In the genomic region with DNA sequence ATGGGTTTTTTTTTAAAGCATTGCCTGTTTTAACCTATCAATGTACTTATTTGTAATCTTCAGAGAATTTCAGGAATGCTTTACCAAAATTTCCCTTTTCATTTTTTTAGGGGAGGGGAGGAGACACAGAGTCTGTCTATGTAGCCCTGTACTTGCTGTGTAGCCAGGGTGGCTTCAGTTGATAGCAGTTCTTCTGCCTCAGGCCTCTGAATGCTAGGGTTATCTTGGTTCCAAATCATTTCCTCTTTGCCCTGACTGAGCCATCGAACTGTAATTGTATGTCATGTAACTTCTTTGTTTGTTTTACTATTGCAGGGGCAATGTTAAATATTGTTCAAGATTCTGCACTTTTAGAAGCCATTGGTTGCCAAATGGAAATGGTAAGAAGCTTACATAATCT, we compare ENCODE assay signal across 30 mouse cellular contexts. TPM values are rescaled to one million over a fixed set of nuclear protein-coding genes. Genes with fewer than 3 reads are reported as not detected.
DNase-seq lines count a peak whose midpoint lies in the region; ATAC-seq and TF ChIP-seq lines count a peak whose summit lies in the region.
"Had no signal": no experiment of that assay in that cellular context is flagged by ENCODE, and none has a peak within 500 bp of the region (broad histone marks: within the 10 kb centered on the region; RNA-seq: fewer than 3 reads in every experiment).

No protein-coding gene starts in this region.

- no peaks in the 10 kb centered on the region for H3K9me3 ChIP-seq in liver, embryonic 11.5 days (ENCODE audit: control insufficient read depth, low read length)
- no peaks in the 10 kb centered on the region for H3K9me3 ChIP-seq in liver, postnatal 0 days (ENCODE audit: low read length)
- no peaks in the 10 kb centered on the region for H3K9me3 ChIP-seq in G1E (replicated peaks)
- H3K9me3 ChIP-seq in kidney, embryonic 14.5 days (ENCODE audit: control insufficient read depth, low read length): no peaks in the 10 kb centered on the region
- H3K9me3 ChIP-seq in midbrain, embryonic 14.5 days (ENCODE audit: control insufficient read depth, low read length): no peaks in the 10 kb centered on the region
- H3K9me3 ChIP-seq: embryonic facial prominence, embryonic 13.5 days; embryonic facial prominence, embryonic 15.5 days; forebrain, embryonic 13.5 days; forebrain, embryonic 15.5 days had no signal

- peak; percentile 73; the same call in 1 of the 2 replicates for ATAC-seq in liver, embryonic 11.5 days (replicated peaks; ENCODE audit: low FRiP score)
- ATAC-seq in liver, postnatal 0 days: no peak
- peak; percentile 78 for ATAC-seq in G1E (ENCODE audit: extremely low read depth, insufficient number of reproducible peaks, low FRiP score, poor library complexity, severe bottlenecking)
- no peak for ATAC-seq in kidney, embryonic 14.5 days (ENCODE audit: low FRiP score, low TSS enrichment)
- no peak for ATAC-seq in midbrain, embryonic 14.5 days (ENCODE audit: low FRiP score, low TSS enrichment)
- ATAC-seq: activated CD4-positive, CD25-positive, alpha-beta regulatory T cell, adult 4 months; CD4-positive, CD25-positive, alpha-beta regulatory T cell, adult 4 months; forebrain, embryonic 13.5 days; forebrain, embryonic 15.5 days; forebrain, postnatal 0 days; Patski had no signal

- 44% methylated on average over 1 of the region's 1 CpGs for WGBS in liver, embryonic 11.5 days
- WGBS in liver, postnatal 0 days (ENCODE audit: insufficient replicate concordance): 19% methylated on average over 1 of the region's 1 CpGs
- WGBS in kidney, embryonic 14.5 days: 69% methylated on average over 1 of the region's 1 CpGs
- 96% methylated on average over 1 of the region's 1 CpGs for WGBS in midbrain, embryonic 14.5 days

- H3K4me3 ChIP-seq in liver, embryonic 11.5 days (ENCODE audit: low read depth, low read length): no peak overlapping the region
- no peak overlapping the region for H3K4me3 ChIP-seq in liver, postnatal 0 days (ENCODE audit: low read depth, low read length)
- H3K4me3 ChIP-seq in G1E (ENCODE audit: low read depth, low read length): no peak overlapping the region
- H3K4me3 ChIP-seq in embryonic fibroblast, embryonic 13.5 days (ENCODE audit: insufficient read depth, low read length): no peak overlapping the region
- no peak overlapping the region for H3K4me3 ChIP-seq in kidney, embryonic 14.5 days (ENCODE audit: low read length)
- H3K4me3 ChIP-seq in midbrain, embryonic 14.5 days (replicated peaks; ENCODE audit: low read depth, low read length): no peak overlapping the region
- H3K4me3 ChIP-seq: embryonic facial prominence, embryonic 13.5 days; embryonic facial prominence, embryonic 15.5 days; forebrain, embryonic 13.5 days; forebrain, embryonic 15.5 days had no signal

- no peaks in the 10 kb centered on the region for H3K27me3 ChIP-seq in liver, embryonic 11.5 days (replicated peaks; ENCODE audit: control insufficient read depth, insufficient read depth, low read length)
- H3K27me3 ChIP-seq in liver, postnatal 0 days (ENCODE audit: insufficient read depth, low read length): no peaks in the 10 kb centered on the region
- no peaks in the 10 kb centered on the region for H3K27me3 ChIP-seq in G1E (ENCODE audit: insufficient read depth, low read length)
- H3K27me3 ChIP-seq in kidney, embryonic 14.5 days (ENCODE audit: control insufficient read depth, insufficient read depth, low read length): no peaks in the 10 kb centered on the region
- H3K27me3 ChIP-seq in midbrain, embryonic 14.5 days (ENCODE audit: control insufficient read depth, insufficient read depth, low read length): no peaks in the 10 kb centered on the region
- H3K27me3 ChIP-seq: CH12.LX; embryonic facial prominence, embryonic 13.5 days; embryonic facial prominence, embryonic 15.5 days; forebrain, embryonic 13.5 days; forebrain, embryonic 15.5 days; Patski had no signal

- 0 out of 2 replicates have a peak, but pooled peaks cover 3% of the 10 kb centered on the region for H3K36me3 ChIP-seq in liver, embryonic 11.5 days (ENCODE audit: control insufficient read depth, insufficient read depth, low read length)
- peaks cover 46% of the 10 kb centered on the region for H3K36me3 ChIP-seq in liver, postnatal 0 days (replicated peaks; ENCODE audit: insufficient read depth, low read length)
- H3K36me3 ChIP-seq in G1E (replicated peaks): peaks cover 70% of the 10 kb centered on the region
- H3K36me3 ChIP-seq in kidney, embryonic 14.5 days (ENCODE audit: control insufficient read depth, insufficient read depth, low read length): peaks cover 45% of the 10 kb centered on the region
- H3K36me3 ChIP-seq in midbrain, embryonic 14.5 days (ENCODE audit: control insufficient read depth, insufficient read depth, low read length): peaks cover 70% of the 10 kb centered on the region

- no peak for TF ChIP-seq EP300 in liver, postnatal 0 days (IDR thresholded peaks at IDR 0.05; ENCODE audit: low read depth)

- peaks cover 4% of the 10 kb centered on the region; the same call in 1 of the 2 replicates for H3K4me1 ChIP-seq in liver, embryonic 11.5 days (replicated peaks; ENCODE audit: control insufficient read depth, insufficient read depth, low read length)
- H3K4me1 ChIP-seq in liver, postnatal 0 days (ENCODE audit: insufficient read depth): no peaks in the 10 kb centered on the region
- H3K4me1 ChIP-seq in G1E (ENCODE audit: insufficient read depth, low read depth, low read length): no peaks in the 10 kb centered on the region
- H3K4me1 ChIP-seq in embryonic fibroblast, embryonic 13.5 days (ENCODE audit: control insufficient read depth, insufficient read depth, low read length): 0 out of 2 replicates have a peak, but pooled peaks cover 3% of the 10 kb centered on the region
- H3K4me1 ChIP-seq in kidney, embryonic 14.5 days (ENCODE audit: control insufficient read depth, insufficient read depth, low read length): no peaks in the 10 kb centered on the region
- H3K4me1 ChIP-seq in midbrain, embryonic 14.5 days (ENCODE audit: control insufficient read depth, insufficient read depth, low read length): no peaks in the 10 kb centered on the region
- H3K4me1 ChIP-seq: embryonic facial prominence, embryonic 13.5 days; embryonic facial prominence, embryonic 15.5 days; forebrain, embryonic 13.5 days; forebrain, embryonic 15.5 days had no signal

- H3K4me2 ChIP-seq in liver, embryonic 11.5 days: no peak overlapping the region
- no peak overlapping the region for H3K4me2 ChIP-seq in liver, postnatal 0 days (ENCODE audit: low read depth, low read length)
- no peak overlapping the region for H3K4me2 ChIP-seq in kidney, embryonic 14.5 days (replicated peaks; ENCODE audit: low read depth, low read length)
- no peak overlapping the region for H3K4me2 ChIP-seq in midbrain, embryonic 14.5 days (ENCODE audit: low read length)
- H3K4me2 ChIP-seq: embryonic facial prominence, embryonic 13.5 days; embryonic facial prominence, embryonic 15.5 days; forebrain, embryonic 13.5 days; forebrain, embryonic 15.5 days had no signal

- no peak overlapping the region for H3K27ac ChIP-seq in liver, embryonic 11.5 days (ENCODE audit: low read depth, low read length)
- H3K27ac ChIP-seq in liver, postnatal 0 days (ENCODE audit: low read depth): no peak overlapping the region
- peak overlapping the region; percentile 58; the same call in 1 of the 2 replicates for H3K27ac ChIP-seq in embryonic fibroblast, embryonic 13.5 days (ENCODE audit: insufficient read depth, low read length)
- no peak overlapping the region for H3K27ac ChIP-seq in kidney, embryonic 14.5 days (ENCODE audit: low read depth, low read length)
- H3K27ac ChIP-seq in midbrain, embryonic 14.5 days (replicated peaks; ENCODE audit: low read depth, low read length): no peak overlapping the region
- H3K27ac ChIP-seq: embryonic facial prominence, embryonic 13.5 days; embryonic facial prominence, embryonic 15.5 days; forebrain, embryonic 13.5 days; forebrain, embryonic 15.5 days had no signal

- H3K9ac ChIP-seq in liver, embryonic 11.5 days (ENCODE audit: low read depth, low read length): no peak overlapping the region
- H3K9ac ChIP-seq in liver, postnatal 0 days (replicated peaks): no peak overlapping the region
- no peak overlapping the region for H3K9ac ChIP-seq in kidney, embryonic 14.5 days (ENCODE audit: low read depth, low read length)
- no peak overlapping the region for H3K9ac ChIP-seq in midbrain, embryonic 14.5 days (replicated peaks; ENCODE audit: low read length)
- H3K9ac ChIP-seq: embryonic facial prominence, embryonic 13.5 days; embryonic facial prominence, embryonic 15.5 days; forebrain, embryonic 13.5 days; forebrain, embryonic 15.5 days; forebrain, postnatal 0 days had no signal

- DNase-seq in liver, embryonic 11.5 days (ENCODE audit: low spot score): no peak
- DNase-seq in liver, postnatal 0 days: no peak
- DNase-seq in G1E (ENCODE audit: low spot score) (no peak), MEL-GATA-1-ER (ENCODE audit: extremely low read depth, low read depth) (peak; percentile 34)
- DNase-seq in gastrocnemius, postnatal 4 days (ENCODE audit: low spot score in 2 of 2): no peak
- no peak for DNase-seq in midbrain, embryonic 14.5 days
- DNase-seq: adrenal gland, adult 8-10 months; adrenal gland, postnatal 14 days; adrenal gland, postnatal 36 days; B cell, adult 2 months; cerebellum, adult 18-20 months; cerebellum, adult 8-10 months; cerebellum, adult 9-11 months; cerebellum, postnatal 14 days; cerebellum, postnatal 36 days; embryo, embryonic 11 days; forebrain, postnatal 0 days had no signal

- no peak for TF ChIP-seq CTCF in liver, postnatal 0 days (IDR thresholded peaks at IDR 0.05; ENCODE audit: low read depth)
- TF ChIP-seq CTCF in G1E (IDR thresholded peaks at IDR 0.05; ENCODE audit: low read depth, low read length): no peak
- TF ChIP-seq CTCF in embryonic fibroblast, embryonic 13.5 days (IDR thresholded peaks at IDR 0.05; ENCODE audit: borderline replicate concordance, insufficient read depth, low read length): no peak

- TF ChIP-seq POLR2A in embryonic fibroblast, embryonic 13.5 days (IDR thresholded peaks at IDR 0.05; ENCODE audit: low read depth, low read length): no peak

RNA-seq across cellular contexts. Expression of a gene that starts 36.2 kb away (rescaled TPM):
- polyA plus RNA-seq in liver, embryonic 11.5 days (2014; fragmentation: Nextera tagmentation; extraction: Ambion mirVana): 11.6 and 14.3 TPM in 2 replicates
- 4.3 and 5.1 TPM in 2 replicates for polyA plus RNA-seq in liver, postnatal 0 days (2015; fragmentation: Nextera tagmentation; extraction: Ambion mirVana)
- 68.1 and 79.9 TPM in 2 replicates for total RNA-seq in G1E (2014; fragmentation: Nextera tagmentation)
- total RNA-seq in G1E (2017): 42.6 and 47.8 TPM in 2 replicates
- 2.6 and 3.0 TPM in 2 replicates for polyA plus RNA-seq in G1E (2012)
- polyA plus RNA-seq in embryonic fibroblast, embryonic 13.5 days (2011; ENCODE audit: insufficient read length, low read depth, missing spikeins): 49.5 and 55.2 TPM in 2 replicates
- 10 to 100 TPM; 25.6 to 27.4 TPM for total RNA-seq in gastrocnemius, postnatal 4 days (2021)
- 20.0 and 25.9 TPM in 2 replicates for polyA plus RNA-seq in kidney, embryonic 14.5 days (2014; fragmentation: Nextera tagmentation; extraction: Ambion mirVana)
- 31.4 and 32.6 TPM in 2 replicates for polyA plus RNA-seq in midbrain, embryonic 14.5 days (2014; fragmentation: Nextera tagmentation; extraction: Ambion mirVana)

RNA-seq across cellular contexts. Expression of a gene that starts 56.6 kb away (rescaled TPM):
- polyA plus RNA-seq in liver, embryonic 11.5 days (2014; fragmentation: Nextera tagmentation; extraction: Ambion mirVana): not detected in 2 replicates
- polyA plus RNA-seq in liver, postnatal 0 days (2015; fragmentation: Nextera tagmentation; extraction: Ambion mirVana): not detected in 2 replicates
- total RNA-seq in G1E (2014; fragmentation: Nextera tagmentation) (not detected in 2 replicates), G1E (2017) (not detected in 2 replicates)
- not detected in 2 replicates for polyA plus RNA-seq in G1E (2012)
- not detected in 2 replicates for polyA plus RNA-seq in embryonic fibroblast, embryonic 13.5 days (2011; ENCODE audit: insufficient read length, low read depth, missing spikeins)
- total RNA-seq in gastrocnemius, postnatal 4 days (2021): 1 to 10 TPM; 6.8 to 7.6 TPM
- not detected in 2 replicates for polyA plus RNA-seq in kidney, embryonic 14.5 days (2014; fragmentation: Nextera tagmentation; extraction: Ambion mirVana)
- not detected in 2 replicates for polyA plus RNA-seq in midbrain, embryonic 14.5 days (2014; fragmentation: Nextera tagmentation; extraction: Ambion mirVana)
- total RNA-seq: CH12.LX; common myeloid progenitor, adult 5-6 weeks; forebrain, postnatal 0 days had no signal
- polyA plus RNA-seq: activated CD4-positive, CD25-positive, alpha-beta regulatory T cell, adult 4 months; CD4-positive, CD25-positive, alpha-beta regulatory T cell, adult 4 months; embryonic facial prominence, embryonic 11.5 days; embryonic facial prominence, embryonic 13.5 days; forebrain, embryonic 11.5 days; forebrain, embryonic 13.5 days; forebrain, embryonic 15.5 days; forebrain, postnatal 0 days; Patski had no signal

Comparison
In these comparisons a context has a peak if more than half of its experiments do, and no peak if none do; other contexts are left out.
1. ATAC-seq: peak in liver, embryonic 11.5 days (single experiment) and G1E (single experiment); none in liver, postnatal 0 days (single experiment), kidney, embryonic 14.5 days (single experiment) and midbrain, embryonic 14.5 days (single experiment).